Mouse (Mus musculus): ENCODE results near the gene Ppp4c.

DNA sequence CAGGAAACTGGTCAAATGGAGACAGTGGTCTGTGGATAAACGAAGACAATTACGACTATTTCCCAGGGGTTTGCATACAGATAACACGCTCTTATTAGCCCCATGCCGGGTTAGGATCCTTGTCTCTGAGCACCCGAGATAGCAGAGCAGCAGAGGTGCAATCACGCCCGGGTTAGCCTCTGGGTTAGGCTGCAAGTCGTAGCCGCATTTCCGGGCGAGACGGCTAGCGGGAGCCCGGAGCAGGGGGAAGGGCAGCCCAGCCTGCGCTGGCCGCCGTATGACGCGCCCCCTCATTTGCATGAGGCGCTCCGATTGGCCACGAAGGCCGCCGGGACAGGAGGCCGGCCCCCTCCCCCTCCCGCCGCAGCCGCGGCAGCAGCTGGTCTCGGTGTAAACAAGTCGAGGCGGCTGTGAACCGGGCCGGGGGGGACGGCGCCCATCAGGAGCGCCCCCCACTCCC, 15.7 kb downstream of the Ppp4c start, which contains the start of gene Ypel3:
- TF ChIP-seq CTCF (IDR thresholded peaks at IDR 0.05; ENCODE audit: insufficient read depth, low read depth, low read length), result no peak
- TF ChIP-seq POLR2A (IDR thresholded peaks at IDR 0.05; ENCODE audit: insufficient read depth, low read depth, low read length), result peak; percentile 87

Data from olfactory bulb, adult 2 months (tissue).